Mouse (Mus musculus) small intestine, adult 2 months (tissue): ENCODE results near the gene Tctn1.

ENCODE experiments used
- CTCF ChIP-seq: fragments of 200-500 bp; IDR thresholded peaks from 2 replicates; pipeline ENCODE4 v1.5.1; 2012; ENCODE audit warnings: low read depth, mild to moderate bottlenecking, control low read depth, inconsistent platforms, low read length, moderate library complexity, mixed read lengths; ENCODE audit not compliant: insufficient replicate concordance, insufficient read length; ENCODE audit errors: extremely low read depth
- POLR2A ChIP-seq: fragments of 200-500 bp; IDR thresholded peaks from 2 replicates; pipeline ENCODE4 v1.6.1; 2012; ENCODE audit warnings: low read depth, mild to moderate bottlenecking, control low read depth, inconsistent platforms, low read length, moderate library complexity

- TF ChIP-seq CTCF, result no peak
- TF ChIP-seq POLR2A, result no peak
These were observed 20.3 kb downstream of the Tctn1 start for GRCm38 (mm10) chr5:122243781-122244523.
